Mouse (Mus musculus) CH12.LX (cell line): Measurements from ENCODE around the gene Ext2. TPM values are rescaled to one million over a fixed set of nuclear protein-coding genes. Genes with fewer than 3 reads are reported as not detected.

ENCODE experiments used
- DNase-seq: peaks from one replicate; pipeline ENCODE4 v3.0.0-alpha.2; 2013; ENCODE audit errors: extremely low read depth
- H3K27ac ChIP-seq: 2 replicates; pipeline ENCODE4 v1.5.1; 2012; ENCODE audit warnings: low read depth, mild to moderate bottlenecking, control low read depth, moderate library complexity; ENCODE audit not compliant: insufficient read depth
- H3K27me3 ChIP-seq: replicated peaks from 2 replicates; pipeline ENCODE3; 2012; ENCODE audit warnings: inconsistent platforms
- H3K36me3 ChIP-seq, 2 experiments: replicated peaks in 1 of 2; 2 replicates each; pipeline versions ENCODE3 to v1.6.1; 2012; ENCODE audit warnings: inconsistent platforms in 1 of 2, low read length in 1 of 2, mild to moderate bottlenecking in 1 of 2, mixed read lengths in 1 of 2, moderate library complexity in 1 of 2; ENCODE audit not compliant: control insufficient read depth in 1 of 2, insufficient read depth in 1 of 2
- H3K4me1 ChIP-seq, 2 experiments: 2 replicates each; pipeline ENCODE4 v1.6.1; 2012; ENCODE audit warnings: inconsistent platforms in 1 of 2, moderate library complexity in 1 of 2; ENCODE audit not compliant: insufficient read depth in 2 of 2, control insufficient read depth in 1 of 2
- H3K4me2 ChIP-seq: 2 replicates; pipeline ENCODE4 v1.6.1; 2012; ENCODE audit warnings: low read depth, mild to moderate bottlenecking, control low read depth; ENCODE audit not compliant: poor library complexity, insufficient read depth, severe bottlenecking
- H3K4me3 ChIP-seq, 3 experiments: fragments of 150-350 bp in 1 of 3; sonication (generic) in 1 of 3; replicated peaks in 1 of 3; 2 replicates each; pipeline versions ENCODE3 to v1.5.1; 2011 to 2012; ENCODE audit warnings: low read depth in 2 of 3, low read length in 2 of 3, mild to moderate bottlenecking in 2 of 3, moderate library complexity in 2 of 3, control low read depth in 1 of 3, improper control_type of control experiment in 1 of 3, inconsistent platforms in 1 of 3, mixed read lengths in 1 of 3; ENCODE audit not compliant: poor library complexity in 1 of 3
- H3K79me2 ChIP-seq: replicated peaks from 2 replicates; pipeline ENCODE4 v1.6.1; 2012; ENCODE audit warnings: mild to moderate bottlenecking, moderate library complexity; ENCODE audit not compliant: control insufficient read depth, poor library complexity, insufficient read depth, severe bottlenecking; ENCODE audit errors: extremely low read depth
- H3K9ac ChIP-seq: 2 replicates; pipeline ENCODE4 v1.6.1; 2012; ENCODE audit warnings: low read depth, mild to moderate bottlenecking, control low read depth, moderate library complexity; ENCODE audit not compliant: insufficient read depth
- H3K9me3 ChIP-seq: replicated peaks from 2 replicates; pipeline ENCODE3; 2012; ENCODE audit warnings: low read length, inconsistent platforms, mixed read lengths
- BHLHE40 ChIP-seq: IDR thresholded peaks from 2 replicates; pipeline ENCODE4 v1.6.1; 2011; ENCODE audit warnings: mild to moderate bottlenecking, low read depth, low read length, improper control_type of control experiment
- CTCF ChIP-seq, 2 experiments: IDR thresholded peaks in 1 of 2; conservative IDR thresholded peaks in 1 of 2; 2 replicates each; pipeline ENCODE4 v1.5.1; 2011 to 2012; ENCODE audit warnings: low read depth in 2 of 2, low read length in 2 of 2, improper control_type of control experiment in 1 of 2, inconsistent platforms in 1 of 2, mild to moderate bottlenecking in 1 of 2, moderate library complexity in 1 of 2
- EP300 ChIP-seq: IDR thresholded peaks from 2 replicates; pipeline ENCODE4 v1.6.1; 2011; ENCODE audit warnings: low read length, improper control_type of control experiment
- HCFC1 ChIP-seq: IDR thresholded peaks from 2 replicates; pipeline ENCODE4 v1.6.1; 2012; ENCODE audit warnings: low read depth, mild to moderate bottlenecking, inconsistent platforms, low read length, improper control_type of control experiment
- IRF4 ChIP-seq: IDR thresholded peaks from 2 replicates; pipeline ENCODE4 v1.6.1; 2014; ENCODE audit warnings: low read depth, mild to moderate bottlenecking, inconsistent platforms, low read length, improper control_type of control experiment
- JUN ChIP-seq: IDR thresholded peaks from 2 replicates; pipeline ENCODE4 v1.6.1; 2011; ENCODE audit warnings: low read depth, mild to moderate bottlenecking, low read length, improper control_type of control experiment, moderate library complexity; ENCODE audit not compliant: insufficient read depth
- KAT2A ChIP-seq: IDR thresholded peaks from 2 replicates; pipeline ENCODE4 v1.6.1; 2012; ENCODE audit warnings: low read length, improper control_type of control experiment, inconsistent platforms; ENCODE audit not compliant: insufficient replicate concordance
- MAFK ChIP-seq: IDR thresholded peaks from 2 replicates; pipeline ENCODE4 v1.6.1; 2011; ENCODE audit warnings: low read length, improper control_type of control experiment; ENCODE audit not compliant: insufficient replicate concordance
- MAZ ChIP-seq: IDR thresholded peaks from 2 replicates; pipeline ENCODE4 v1.6.1; 2012; ENCODE audit warnings: low read depth, mild to moderate bottlenecking, inconsistent platforms, low read length, improper control_type of control experiment, moderate library complexity
- NRF1 ChIP-seq: IDR thresholded peaks from 2 replicates; pipeline ENCODE4 v1.6.1; 2014; ENCODE audit warnings: low read depth, mild to moderate bottlenecking, inconsistent platforms, low read length, improper control_type of control experiment, moderate library complexity
- POLR2A ChIP-seq: IDR thresholded peaks from 2 replicates; pipeline ENCODE4 v1.6.1; 2011; ENCODE audit warnings: low read depth, mild to moderate bottlenecking, improper control_type of control experiment, low read length
- POLR2AphosphoS2 ChIP-seq: IDR thresholded peaks from 2 replicates; pipeline ENCODE4 v1.6.1; 2011; ENCODE audit warnings: low read depth, low read length, improper control_type of control experiment
- RCOR1 ChIP-seq: conservative IDR thresholded peaks from 2 replicates; pipeline ENCODE4 v1.6.1; 2012; ENCODE audit warnings: low read depth, mild to moderate bottlenecking, inconsistent platforms, low read length, improper control_type of control experiment
- TBP ChIP-seq: conservative IDR thresholded peaks from 2 replicates; pipeline ENCODE4 v1.6.1; 2011; ENCODE audit warnings: low read depth, low read length, improper control_type of control experiment
- UBTF ChIP-seq: IDR thresholded peaks from 2 replicates; pipeline ENCODE4 v1.6.1; 2012; ENCODE audit warnings: low read depth, mild to moderate bottlenecking, inconsistent platforms, low read length, improper control_type of control experiment, moderate library complexity
- USF1 ChIP-seq: IDR thresholded peaks from 2 replicates; pipeline ENCODE4 v1.6.1; 2014; ENCODE audit warnings: low read depth, mild to moderate bottlenecking, inconsistent platforms, low read length, improper control_type of control experiment
- USF2 ChIP-seq: conservative IDR thresholded peaks from 2 replicates; pipeline ENCODE4 v1.6.1; 2011; ENCODE audit warnings: low read depth, low read length, improper control_type of control experiment
- dilution Hi-C: fragments of 300-500 bp; cut with MboI; formaldehyde crosslinking; loops from 2 replicates; pipeline ENCODE4 v1.14.3; 2020; ENCODE audit warnings: low sequenced_read_pairs; ENCODE audit not compliant: extremely low pct_unique_long_range_greater_than_20kb, extremely low pct_ligation_motif_present
- in situ Hi-C: fragments of 300-500 bp; cut with MboI; formaldehyde crosslinking; loops from 3 replicates; pipeline ENCODE4 v1.14.3; 2019; ENCODE audit warnings: low sequenced_read_pairs, low pct_ligation_motif_present, low pct_unique_long_range_greater_than_20kb, mixed read lengths
- polyA plus RNA-seq: library from polyadenylated mRNA; unstranded; fragments of >175 nt; gene quantifications from 2 replicates; pipeline ENCODE4 v1.2.1, GENCODE M21; 2012; ENCODE audit warnings: low read depth; ENCODE audit not compliant: insufficient read length
- total RNA-seq, 2 experiments: library from RNA; depleted of rRNA; stranded (reverse); fragments of 300-350 nt in 1 of 2; fragments of >200 nt in 1 of 2; gene quantifications; 2 replicates each; pipeline ENCODE4 v1.2.3; 2012 to 2014

The Ext2 gene
- total and polyA plus RNA-seq, 3 experiments, result 20.2 to 33.1 (median 26.9) TPM

DNA sequence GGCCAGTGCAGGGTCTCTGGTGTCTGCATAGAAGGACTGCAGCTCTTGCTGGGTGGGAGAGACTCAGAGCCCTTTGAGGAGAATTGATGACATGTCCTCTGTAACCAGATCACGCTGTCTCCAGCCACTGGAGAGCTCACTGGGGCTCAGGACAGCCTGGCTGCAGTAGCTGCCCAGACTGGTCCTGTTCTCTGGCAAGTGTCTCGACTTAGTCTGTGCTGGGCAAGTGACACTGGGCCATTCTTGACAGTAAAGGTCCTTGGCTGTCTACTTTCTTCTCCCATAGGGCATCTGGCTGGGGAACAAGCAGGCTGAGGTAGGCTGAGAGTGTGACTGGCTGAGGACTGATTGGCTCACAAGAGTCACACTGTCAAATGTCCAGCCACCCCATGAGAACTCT, 123.0 kb downstream of the Ext2 start:
- H3K9ac ChIP-seq, result no peak overlapping the region
- TF ChIP-seq EP300 (no peak), MAFK (no peak)
- no peak overlapping the region for H3K27ac ChIP-seq
- dilution Hi-C loops (no loop called here), in situ Hi-C loops (no loop called here)
- H3K4me3 ChIP-seq, result no peak overlapping the region
- H3K36me3 ChIP-seq, result peaks cover 4 to 57% of the 10 kb centered on the region in 2 experiments
- no peak overlapping the region for H3K4me2 ChIP-seq
- no peaks in the 10 kb centered on the region for H3K79me2 ChIP-seq
- H3K4me1 ChIP-seq, result peaks cover 0 to under 1% of the 10 kb centered on the region in 2 experiments; a peak in 2 of 4 replicates
- no peaks in the 10 kb centered on the region for H3K27me3 ChIP-seq
- H3K9me3 ChIP-seq, result no peaks in the 10 kb centered on the region
- DNase-seq, result no peak

DNA sequence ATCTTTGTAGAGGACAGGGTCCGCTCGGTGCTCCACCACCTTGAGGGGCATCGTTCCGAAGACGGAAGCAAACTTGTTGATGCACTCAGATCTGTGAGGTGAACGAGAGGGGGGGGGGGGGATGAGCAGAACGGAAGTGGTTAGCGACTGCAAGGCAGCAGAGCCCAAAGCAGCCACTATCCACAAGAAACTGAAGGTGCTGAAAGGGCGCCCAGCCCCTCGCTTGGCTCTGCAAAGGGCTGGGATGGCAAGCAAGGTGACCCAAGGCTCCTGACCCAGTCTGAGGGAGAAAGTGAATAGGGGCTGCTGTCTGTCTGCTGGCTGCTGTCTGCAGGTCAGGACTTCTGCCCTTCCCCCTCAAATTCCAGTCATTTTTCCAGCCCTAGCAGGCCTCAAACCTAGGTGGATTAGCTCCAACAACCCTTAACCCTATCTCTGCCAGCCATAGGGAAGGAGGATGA, 126.2 kb downstream of the Ext2 start:
- H3K36me3 ChIP-seq, result peaks cover 0 to 32% of the 10 kb centered on the region in 2 experiments
- TF ChIP-seq NRF1, result no peak
- TF ChIP-seq KAT2A, result no peak
- no peak for TF ChIP-seq TBP
- TF ChIP-seq JUN, result no peak
- TF ChIP-seq USF1, result no peak
- no peak for TF ChIP-seq UBTF
- no peak for TF ChIP-seq IRF4
- no peak for TF ChIP-seq BHLHE40
- TF ChIP-seq MAFK, result no peak
- no peak for TF ChIP-seq HCFC1
- TF ChIP-seq USF2, result no peak
- no peak for TF ChIP-seq POLR2AphosphoS2
- no peak for TF ChIP-seq MAZ
- no peak for TF ChIP-seq RCOR1
- TF ChIP-seq POLR2A, result no peak
- no peak for TF ChIP-seq CTCF (conservative IDR thresholded peaks at IDR 0.05 in 1 of 2, IDR thresholded peaks at IDR 0.05 in 1 of 2; ENCODE audit: low read depth in 2 of 2, low read length in 2 of 2)
- TF ChIP-seq, all 38 proteins: peak for 0
- no peak overlapping the region for H3K9ac ChIP-seq
- no peaks in the 10 kb centered on the region for H3K9me3 ChIP-seq
- no peak overlapping the region for H3K4me2 ChIP-seq
- DNase-seq, result no peak
- H3K79me2 ChIP-seq, result no peaks in the 10 kb centered on the region
- no peak overlapping the region for H3K27ac ChIP-seq
- H3K4me3 ChIP-seq, result no peak overlapping the region
- peaks cover 6 to 21% of the 10 kb centered on the region in 2 experiments; a peak in 3 of 4 replicates for H3K4me1 ChIP-seq
- dilution Hi-C loops (no loop called here), in situ Hi-C loops (no loop called here)
- H3K27me3 ChIP-seq, result no peaks in the 10 kb centered on the region
